Mouse (Mus musculus) CH12.LX (cell line): ENCODE measurements around the gene Eri3. TPM values are rescaled to one million over a fixed set of nuclear protein-coding genes. Genes with fewer than 3 reads are reported as not detected.
A peak's percentile ranks its signal among the peaks of the same experiment; 100 is the strongest.

Source experiments
- DNase-seq: peaks from one replicate; pipeline ENCODE4 v3.0.0-alpha.2; 2013; ENCODE audit errors: extremely low read depth
- H3K27ac ChIP-seq: 2 replicates; pipeline ENCODE4 v1.5.1; 2012; ENCODE audit warnings: low read depth, mild to moderate bottlenecking, control low read depth, moderate library complexity; ENCODE audit not compliant: insufficient read depth
- H3K27me3 ChIP-seq: replicated peaks from 2 replicates; pipeline ENCODE3; 2012; ENCODE audit warnings: inconsistent platforms
- H3K36me3 ChIP-seq, 2 experiments: replicated peaks in 1 of 2; 2 replicates each; pipeline versions ENCODE3 to v1.6.1; 2012; ENCODE audit warnings: inconsistent platforms in 1 of 2, low read length in 1 of 2, mild to moderate bottlenecking in 1 of 2, mixed read lengths in 1 of 2, moderate library complexity in 1 of 2; ENCODE audit not compliant: control insufficient read depth in 1 of 2, insufficient read depth in 1 of 2
- H3K4me1 ChIP-seq, 2 experiments: 2 replicates each; pipeline ENCODE4 v1.6.1; 2012; ENCODE audit warnings: inconsistent platforms in 1 of 2, moderate library complexity in 1 of 2; ENCODE audit not compliant: insufficient read depth in 2 of 2, control insufficient read depth in 1 of 2
- H3K4me2 ChIP-seq: 2 replicates; pipeline ENCODE4 v1.6.1; 2012; ENCODE audit warnings: low read depth, mild to moderate bottlenecking, control low read depth; ENCODE audit not compliant: poor library complexity, insufficient read depth, severe bottlenecking
- H3K4me3 ChIP-seq, 3 experiments: fragments of 150-350 bp in 1 of 3; sonication (generic) in 1 of 3; replicated peaks in 1 of 3; 2 replicates each; pipeline versions ENCODE3 to v1.5.1; 2011 to 2012; ENCODE audit warnings: low read depth in 2 of 3, low read length in 2 of 3, mild to moderate bottlenecking in 2 of 3, moderate library complexity in 2 of 3, control low read depth in 1 of 3, improper control_type of control experiment in 1 of 3, inconsistent platforms in 1 of 3, mixed read lengths in 1 of 3; ENCODE audit not compliant: poor library complexity in 1 of 3
- H3K79me2 ChIP-seq: replicated peaks from 2 replicates; pipeline ENCODE4 v1.6.1; 2012; ENCODE audit warnings: mild to moderate bottlenecking, moderate library complexity; ENCODE audit not compliant: control insufficient read depth, poor library complexity, insufficient read depth, severe bottlenecking; ENCODE audit errors: extremely low read depth
- H3K9ac ChIP-seq: 2 replicates; pipeline ENCODE4 v1.6.1; 2012; ENCODE audit warnings: low read depth, mild to moderate bottlenecking, control low read depth, moderate library complexity; ENCODE audit not compliant: insufficient read depth
- H3K9me3 ChIP-seq: replicated peaks from 2 replicates; pipeline ENCODE3; 2012; ENCODE audit warnings: low read length, inconsistent platforms, mixed read lengths
- BHLHE40 ChIP-seq: IDR thresholded peaks from 2 replicates; pipeline ENCODE4 v1.6.1; 2011; ENCODE audit warnings: mild to moderate bottlenecking, low read depth, low read length, improper control_type of control experiment
- CTCF ChIP-seq, 2 experiments: IDR thresholded peaks in 1 of 2; conservative IDR thresholded peaks in 1 of 2; 2 replicates each; pipeline ENCODE4 v1.5.1; 2011 to 2012; ENCODE audit warnings: low read depth in 2 of 2, low read length in 2 of 2, improper control_type of control experiment in 1 of 2, inconsistent platforms in 1 of 2, mild to moderate bottlenecking in 1 of 2, moderate library complexity in 1 of 2
- E2F4 ChIP-seq: IDR thresholded peaks from 2 replicates; pipeline ENCODE4 v1.6.1; 2011; ENCODE audit warnings: low read depth, low read length, improper control_type of control experiment; ENCODE audit not compliant: insufficient replicate concordance
- ETS1 ChIP-seq: conservative IDR thresholded peaks from 2 replicates; pipeline ENCODE4 v1.6.1; 2012; ENCODE audit warnings: low read depth, mild to moderate bottlenecking, inconsistent platforms, low read length, improper control_type of control experiment, moderate library complexity
- IRF4 ChIP-seq: IDR thresholded peaks from 2 replicates; pipeline ENCODE4 v1.6.1; 2014; ENCODE audit warnings: low read depth, mild to moderate bottlenecking, inconsistent platforms, low read length, improper control_type of control experiment
- JUN ChIP-seq: IDR thresholded peaks from 2 replicates; pipeline ENCODE4 v1.6.1; 2011; ENCODE audit warnings: low read depth, mild to moderate bottlenecking, low read length, improper control_type of control experiment, moderate library complexity; ENCODE audit not compliant: insufficient read depth
- JUND ChIP-seq: conservative IDR thresholded peaks from 2 replicates; pipeline ENCODE4 v1.6.1; 2011; ENCODE audit warnings: low read depth, low read length, improper control_type of control experiment
- KAT2A ChIP-seq: IDR thresholded peaks from 2 replicates; pipeline ENCODE4 v1.6.1; 2012; ENCODE audit warnings: low read length, improper control_type of control experiment, inconsistent platforms; ENCODE audit not compliant: insufficient replicate concordance
- MAX ChIP-seq: IDR thresholded peaks from 2 replicates; pipeline ENCODE4 v1.6.1; 2011; ENCODE audit warnings: low read length, improper control_type of control experiment
- MAZ ChIP-seq: IDR thresholded peaks from 2 replicates; pipeline ENCODE4 v1.6.1; 2012; ENCODE audit warnings: low read depth, mild to moderate bottlenecking, inconsistent platforms, low read length, improper control_type of control experiment, moderate library complexity
- MEF2A ChIP-seq: IDR thresholded peaks from 2 replicates; pipeline ENCODE4 v1.6.1; 2014; ENCODE audit warnings: low read depth, mild to moderate bottlenecking, inconsistent platforms, low read length, improper control_type of control experiment, borderline replicate concordance
- MYC ChIP-seq: IDR thresholded peaks from 2 replicates; pipeline ENCODE4 v1.6.1; 2011; ENCODE audit warnings: low read depth, mild to moderate bottlenecking, improper control_type of control experiment, low read length
- NRF1 ChIP-seq: IDR thresholded peaks from 2 replicates; pipeline ENCODE4 v1.6.1; 2014; ENCODE audit warnings: low read depth, mild to moderate bottlenecking, inconsistent platforms, low read length, improper control_type of control experiment, moderate library complexity
- PAX5 ChIP-seq: IDR thresholded peaks from 2 replicates; pipeline ENCODE4 v1.6.1; 2012; ENCODE audit warnings: low read length, inconsistent platforms, mixed read lengths
- POLR2A ChIP-seq: IDR thresholded peaks from 2 replicates; pipeline ENCODE4 v1.6.1; 2011; ENCODE audit warnings: low read depth, mild to moderate bottlenecking, improper control_type of control experiment, low read length
- POLR2AphosphoS2 ChIP-seq: IDR thresholded peaks from 2 replicates; pipeline ENCODE4 v1.6.1; 2011; ENCODE audit warnings: low read depth, low read length, improper control_type of control experiment
- RAD21 ChIP-seq: IDR thresholded peaks from 2 replicates; pipeline ENCODE4 v1.6.1; 2011; ENCODE audit warnings: low read depth, mild to moderate bottlenecking, low read length, improper control_type of control experiment, moderate library complexity
- RCOR1 ChIP-seq: conservative IDR thresholded peaks from 2 replicates; pipeline ENCODE4 v1.6.1; 2012; ENCODE audit warnings: low read depth, mild to moderate bottlenecking, inconsistent platforms, low read length, improper control_type of control experiment
- SIN3A ChIP-seq: IDR thresholded peaks from 2 replicates; pipeline ENCODE4 v1.6.1; 2012; ENCODE audit warnings: low read length, improper control_type of control experiment, inconsistent platforms
- SMC3 ChIP-seq: IDR thresholded peaks from 2 replicates; pipeline ENCODE4 v1.6.1; 2011; ENCODE audit warnings: low read depth, low read length, improper control_type of control experiment
- TCF12 ChIP-seq: IDR thresholded peaks from 2 replicates; pipeline ENCODE4 v1.6.1; 2014; ENCODE audit warnings: low read depth, mild to moderate bottlenecking, inconsistent platforms, low read length, improper control_type of control experiment
- UBTF ChIP-seq: IDR thresholded peaks from 2 replicates; pipeline ENCODE4 v1.6.1; 2012; ENCODE audit warnings: low read depth, mild to moderate bottlenecking, inconsistent platforms, low read length, improper control_type of control experiment, moderate library complexity
- USF2 ChIP-seq: conservative IDR thresholded peaks from 2 replicates; pipeline ENCODE4 v1.6.1; 2011; ENCODE audit warnings: low read depth, low read length, improper control_type of control experiment
- ZC3H11A ChIP-seq: IDR thresholded peaks from 2 replicates; pipeline ENCODE4 v1.6.1; 2012; ENCODE audit warnings: low read depth, mild to moderate bottlenecking, inconsistent platforms, low read length, improper control_type of control experiment
- dilution Hi-C: fragments of 300-500 bp; cut with MboI; formaldehyde crosslinking; loops from 2 replicates; pipeline ENCODE4 v1.14.3; 2020; ENCODE audit warnings: low sequenced_read_pairs; ENCODE audit not compliant: extremely low pct_unique_long_range_greater_than_20kb, extremely low pct_ligation_motif_present
- in situ Hi-C: fragments of 300-500 bp; cut with MboI; formaldehyde crosslinking; loops from 3 replicates; pipeline ENCODE4 v1.14.3; 2019; ENCODE audit warnings: low sequenced_read_pairs, low pct_ligation_motif_present, low pct_unique_long_range_greater_than_20kb, mixed read lengths
- polyA plus RNA-seq: library from polyadenylated mRNA; unstranded; fragments of >175 nt; gene quantifications from 2 replicates; pipeline ENCODE4 v1.2.1, GENCODE M21; 2012; ENCODE audit warnings: low read depth; ENCODE audit not compliant: insufficient read length
- total RNA-seq, 2 experiments: library from RNA; depleted of rRNA; stranded (reverse); fragments of 300-350 nt in 1 of 2; fragments of >200 nt in 1 of 2; gene quantifications; 2 replicates each; pipeline ENCODE4 v1.2.3; 2012 to 2014

The Eri3 gene
- total and polyA plus RNA-seq, 3 experiments, result 31.2 to 38.0 (median 31.9) TPM

GRCm38 (mm10) chr4:117682463-117682862 is 132.3 kb downstream of the Eri3 start:
- no peak for DNase-seq
- H3K9ac ChIP-seq, result peak overlapping the region; percentile 64; the same call in 1 of the 2 replicates
- dilution Hi-C loops, result no loop called here
- H3K9me3 ChIP-seq, result no peaks in the 10 kb centered on the region
- no peak for TF ChIP-seq TCF12
- TF ChIP-seq E2F4, result no peak
- no peak for TF ChIP-seq JUN
- no peak for TF ChIP-seq MAX
- TF ChIP-seq MYC, result no peak
- no peak for TF ChIP-seq NRF1
- TF ChIP-seq KAT2A, result no peak
- no peak for TF ChIP-seq POLR2AphosphoS2
- TF ChIP-seq RCOR1, result no peak
- no peak for TF ChIP-seq RAD21
- TF ChIP-seq BHLHE40, result no peak
- no peak for TF ChIP-seq JUND
- no peak for TF ChIP-seq USF2
- TF ChIP-seq, all 38 proteins: peak for 0
- no peaks in the 10 kb centered on the region for H3K79me2 ChIP-seq
- H3K4me2 ChIP-seq, result peak overlapping the region; percentile 65
- peaks cover 2 to 13% of the 10 kb centered on the region in 2 experiments; a peak in 3 of 4 replicates for H3K4me1 ChIP-seq
- peak overlapping the region in 2 of 3 experiments; percentile 78 to 94 for H3K4me3 ChIP-seq
- in situ Hi-C loops, result no loop called here
- peaks cover 3% of the 10 kb centered on the region for H3K27me3 ChIP-seq
- peaks cover 27 to 36% of the 10 kb centered on the region in 2 experiments for H3K36me3 ChIP-seq
- H3K27ac ChIP-seq, result no peak overlapping the region

DNA sequence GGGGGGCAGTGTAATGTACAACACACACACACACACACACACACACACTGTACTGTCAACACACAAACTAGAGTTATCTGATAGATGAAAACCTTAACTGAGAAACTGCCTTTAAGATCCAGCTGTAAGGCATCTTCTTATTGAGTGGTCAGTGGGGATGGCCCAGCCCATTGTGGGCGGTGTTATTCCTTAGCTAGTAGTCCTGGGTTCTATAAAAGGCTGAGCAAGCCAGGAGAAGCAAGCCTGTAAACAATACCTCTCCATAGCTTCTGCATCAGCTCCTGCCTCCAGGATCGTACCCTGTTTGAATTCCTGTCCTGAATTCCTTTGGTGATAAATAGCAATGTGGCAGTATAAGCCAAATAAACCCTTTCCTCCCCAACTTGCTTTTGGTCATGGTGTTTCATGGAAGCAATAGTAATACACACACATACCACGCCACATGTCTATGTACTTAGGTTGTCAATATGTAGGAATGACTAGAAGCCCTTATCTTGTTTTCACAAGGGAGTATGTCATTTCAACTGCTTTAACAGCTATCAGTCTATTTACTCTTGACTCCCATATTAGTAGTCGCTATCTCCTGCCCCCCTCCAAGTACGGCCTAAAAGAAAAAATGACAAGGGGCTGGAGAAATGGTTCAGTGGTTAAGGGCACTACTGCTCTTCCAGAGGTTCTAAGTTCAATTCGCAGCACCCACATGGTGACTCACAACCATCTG is 133.0 kb downstream of the Eri3 start:
- peaks cover 22 to 28% of the 10 kb centered on the region in 2 experiments for H3K36me3 ChIP-seq
- dilution Hi-C loops (no loop called here), in situ Hi-C loops (no loop called here)
- H3K79me2 ChIP-seq, result no peaks in the 10 kb centered on the region
- TF ChIP-seq JUND (no peak), UBTF (no peak), ETS1 (no peak), MEF2A (no peak), IRF4 (no peak), MYC (no peak), BHLHE40 (no peak), JUN (no peak), USF2 (no peak), PAX5 (no peak), MAX (no peak), SMC3 (no peak), MAZ (no peak), SIN3A (no peak), POLR2A (no peak), E2F4 (no peak), ZC3H11A (no peak), CTCF (conservative IDR thresholded peaks at IDR 0.05 in 1 of 2, IDR thresholded peaks at IDR 0.05 in 1 of 2; ENCODE audit: low read depth in 2 of 2, low read length in 2 of 2) (no peak), NRF1 (no peak)
- no peaks in the 10 kb centered on the region for H3K9me3 ChIP-seq
- H3K4me1 ChIP-seq, result peaks cover 2 to 13% of the 10 kb centered on the region in 2 experiments; a peak in 3 of 4 replicates
- no peak for DNase-seq
- H3K4me3 ChIP-seq, result no peak overlapping the region
- H3K4me2 ChIP-seq, result no peak overlapping the region
- H3K27me3 ChIP-seq, result peaks cover 3% of the 10 kb centered on the region
- no peak overlapping the region for H3K27ac ChIP-seq
- no peak overlapping the region for H3K9ac ChIP-seq
